Mouse (Mus musculus): Measurements from ENCODE around the gene Prpf6. TPM values are rescaled to one million over a fixed set of nuclear protein-coding genes. Genes with fewer than 3 reads are reported as not detected.

Prpf6 gene
- polyA plus RNA-seq, 1 experiment from 2014 or later: 59.9 TPM

GRCm38 (mm10) chr2:181632624-181633023 is 41.0 kb downstream of the Prpf6 start:
- Histone ChIP-seq H3K9ac (replicated peaks; ENCODE audit: low read length) (no peak overlapping the region), H3K4me2 (ENCODE audit: low read length) (no peak overlapping the region), H3K4me1 (ENCODE audit: control insufficient read depth, insufficient read depth, low read length) (no peaks in the 10 kb centered on the region), H3K36me3 (ENCODE audit: control insufficient read depth, insufficient read depth, low read length) (peaks cover 77% of the 10 kb centered on the region), H3K9me3 (ENCODE audit: control insufficient read depth, low read length) (no peaks in the 10 kb centered on the region), H3K27ac (replicated peaks; ENCODE audit: low read depth, low read length) (no peak overlapping the region), H3K27me3 (ENCODE audit: control insufficient read depth, insufficient read depth, low read length) (no peaks in the 10 kb centered on the region), H3K4me3 (replicated peaks; ENCODE audit: low read depth, low read length) (no peak overlapping the region)
- DNase-seq (no peak), ATAC-seq (ENCODE audit: low FRiP score, low TSS enrichment) (no peak)
- WGBS: 96% methylated on average over 6 of the region's 6 CpGs

GRCm38 (mm10) chr2:181635865-181636264 is 44.2 kb downstream of the Prpf6 start:
- no peaks in the 10 kb centered on the region for H3K27me3 ChIP-seq (ENCODE audit: control insufficient read depth, insufficient read depth, low read length)
- peaks cover 87% of the 10 kb centered on the region for H3K36me3 ChIP-seq (ENCODE audit: control insufficient read depth, insufficient read depth, low read length)
- WGBS: 96% methylated on average over 3 of the region's 3 CpGs
- no peak overlapping the region for H3K9ac ChIP-seq (replicated peaks; ENCODE audit: low read length)
- H3K9me3 ChIP-seq (ENCODE audit: control insufficient read depth, low read length): no peaks in the 10 kb centered on the region
- no peak for DNase-seq
- H3K4me2 ChIP-seq (ENCODE audit: low read length): no peak overlapping the region
- H3K4me1 ChIP-seq (ENCODE audit: control insufficient read depth, insufficient read depth, low read length): no peaks in the 10 kb centered on the region
- ATAC-seq (ENCODE audit: low FRiP score, low TSS enrichment): no peak
- no peak overlapping the region for H3K27ac ChIP-seq (replicated peaks; ENCODE audit: low read depth, low read length)
- no peak overlapping the region for H3K4me3 ChIP-seq (replicated peaks; ENCODE audit: low read depth, low read length)

GRCm38 (mm10) chr2:181644361-181644760 is 52.7 kb downstream of the Prpf6 start:
- ATAC-seq (ENCODE audit: low FRiP score, low TSS enrichment) (no peak), DNase-seq (peak; percentile 67)
- Histone ChIP-seq H3K27me3 (ENCODE audit: control insufficient read depth, insufficient read depth, low read length) (no peaks in the 10 kb centered on the region), H3K27ac (replicated peaks; ENCODE audit: low read depth, low read length) (no peak overlapping the region), H3K4me3 (replicated peaks; ENCODE audit: low read depth, low read length) (no peak overlapping the region), H3K9me3 (ENCODE audit: control insufficient read depth, low read length) (no peaks in the 10 kb centered on the region), H3K9ac (replicated peaks; ENCODE audit: low read length) (no peak overlapping the region), H3K36me3 (ENCODE audit: control insufficient read depth, insufficient read depth, low read length) (peaks cover 93% of the 10 kb centered on the region), H3K4me2 (ENCODE audit: low read length) (no peak overlapping the region), H3K4me1 (ENCODE audit: control insufficient read depth, insufficient read depth, low read length) (no peaks in the 10 kb centered on the region)
- 97% methylated on average over 2 of the region's 2 CpGs for WGBS

- ATAC-seq (ENCODE audit: low FRiP score, low TSS enrichment): no peak
- Histone ChIP-seq H3K4me3 (replicated peaks; ENCODE audit: low read depth, low read length) (no peak overlapping the region), H3K4me2 (ENCODE audit: low read length) (no peak overlapping the region)
These were observed 54.0 kb downstream of the Prpf6 start for GRCm38 (mm10) chr2:181645666-181646065.

GRCm38 (mm10) chr2:181646626-181647472 is 55.2 kb downstream of the Prpf6 start:
- H3K9ac ChIP-seq (replicated peaks; ENCODE audit: low read length): no peak overlapping the region
- no peaks in the 10 kb centered on the region for H3K27me3 ChIP-seq (ENCODE audit: control insufficient read depth, insufficient read depth, low read length)
- ATAC-seq (ENCODE audit: low FRiP score, low TSS enrichment) (no peak), DNase-seq (no peak)
- no peaks in the 10 kb centered on the region for H3K4me1 ChIP-seq (ENCODE audit: control insufficient read depth, insufficient read depth, low read length)
- H3K27ac ChIP-seq (replicated peaks; ENCODE audit: low read depth, low read length): no peak overlapping the region
- no peaks in the 10 kb centered on the region for H3K9me3 ChIP-seq (ENCODE audit: control insufficient read depth, low read length)
- H3K4me3 ChIP-seq (replicated peaks; ENCODE audit: low read depth, low read length): no peak overlapping the region
- WGBS: 96% methylated on average over 6 of the region's 6 CpGs
- peaks cover 89% of the 10 kb centered on the region for H3K36me3 ChIP-seq (ENCODE audit: control insufficient read depth, insufficient read depth, low read length)
- no peak overlapping the region for H3K4me2 ChIP-seq (ENCODE audit: low read length)

More at GRCm38 (mm10) chr2:181645666-181646065, 54.0 kb downstream of the Prpf6 start:
- WGBS: 96% methylated on average over 3 of the region's 3 CpGs
- no peak overlapping the region for H3K27ac ChIP-seq (replicated peaks; ENCODE audit: low read depth, low read length)
- H3K27me3 ChIP-seq (ENCODE audit: control insufficient read depth, insufficient read depth, low read length): no peaks in the 10 kb centered on the region
- DNase-seq: no peak
- H3K36me3 ChIP-seq (ENCODE audit: control insufficient read depth, insufficient read depth, low read length): peaks cover 93% of the 10 kb centered on the region
- no peaks in the 10 kb centered on the region for H3K9me3 ChIP-seq (ENCODE audit: control insufficient read depth, low read length)
- H3K9ac ChIP-seq (replicated peaks; ENCODE audit: low read length): no peak overlapping the region
- no peaks in the 10 kb centered on the region for H3K4me1 ChIP-seq (ENCODE audit: control insufficient read depth, insufficient read depth, low read length)

GRCm38 (mm10) chr2:181648926-181649325 is 57.3 kb downstream of the Prpf6 start:
- H3K9ac ChIP-seq (replicated peaks; ENCODE audit: low read length): no peak overlapping the region
- peaks cover 90% of the 10 kb centered on the region for H3K36me3 ChIP-seq (ENCODE audit: control insufficient read depth, insufficient read depth, low read length)
- no peak overlapping the region for H3K4me2 ChIP-seq (ENCODE audit: low read length)
- ATAC-seq (ENCODE audit: low FRiP score, low TSS enrichment): no peak
- no peaks in the 10 kb centered on the region for H3K4me1 ChIP-seq (ENCODE audit: control insufficient read depth, insufficient read depth, low read length)
- H3K9me3 ChIP-seq (ENCODE audit: control insufficient read depth, low read length): no peaks in the 10 kb centered on the region
- H3K27me3 ChIP-seq (ENCODE audit: control insufficient read depth, insufficient read depth, low read length): no peaks in the 10 kb centered on the region
- DNase-seq: no peak
- H3K27ac ChIP-seq (replicated peaks; ENCODE audit: low read depth, low read length): no peak overlapping the region
- H3K4me3 ChIP-seq (replicated peaks; ENCODE audit: low read depth, low read length): no peak overlapping the region
- WGBS: 89% methylated on average over 10 of the region's 10 CpGs

GRCm38 (mm10) chr2:181653065-181653464 is 61.4 kb downstream of the Prpf6 start:
- no peak overlapping the region for H3K4me3 ChIP-seq (replicated peaks; ENCODE audit: low read depth, low read length)
- H3K36me3 ChIP-seq (ENCODE audit: control insufficient read depth, insufficient read depth, low read length): peaks cover 87% of the 10 kb centered on the region
- DNase-seq (no peak), ATAC-seq (ENCODE audit: low FRiP score, low TSS enrichment) (no peak)
- H3K9ac ChIP-seq (replicated peaks; ENCODE audit: low read length): no peak overlapping the region
- no peaks in the 10 kb centered on the region for H3K27me3 ChIP-seq (ENCODE audit: control insufficient read depth, insufficient read depth, low read length)
- no peaks in the 10 kb centered on the region for H3K9me3 ChIP-seq (ENCODE audit: control insufficient read depth, low read length)
- H3K27ac ChIP-seq (replicated peaks; ENCODE audit: low read depth, low read length): no peak overlapping the region
- no peak overlapping the region for H3K4me2 ChIP-seq (ENCODE audit: low read length)
- H3K4me1 ChIP-seq (ENCODE audit: control insufficient read depth, insufficient read depth, low read length): no peaks in the 10 kb centered on the region

- H3K36me3 ChIP-seq (ENCODE audit: control insufficient read depth, insufficient read depth, low read length): peaks cover 83% of the 10 kb centered on the region
These were observed 61.9 kb downstream of the Prpf6 start for GRCm38 (mm10) chr2:181653523-181653922.

GRCm38 (mm10) chr2:181656734-181657133 is 65.1 kb downstream of the Prpf6 start, which contains the start of gene Gm29797:
Gene Gm29797, plus strand, starts transcription at chr2:181657034.
- Histone ChIP-seq H3K27ac (replicated peaks; ENCODE audit: low read depth, low read length) (no peak within 1 kb of the TSS), H3K4me3 (replicated peaks; ENCODE audit: low read depth, low read length) (no peak within 1 kb of the TSS), H3K9ac (replicated peaks; ENCODE audit: low read length) (no peak within 1 kb of the TSS), H3K36me3 (ENCODE audit: control insufficient read depth, insufficient read depth, low read length) (peaks cover 55% of the 10 kb centered on the region), H3K4me2 (ENCODE audit: low read length) (no peak within 1 kb of the TSS), H3K9me3 (ENCODE audit: control insufficient read depth, low read length) (no peaks in the 10 kb centered on the region), H3K27me3 (ENCODE audit: control insufficient read depth, insufficient read depth, low read length) (no peaks in the 10 kb centered on the region), H3K4me1 (ENCODE audit: control insufficient read depth, insufficient read depth, low read length) (no peaks in the 10 kb centered on the region)
- DNase-seq: no peak
- no peak for ATAC-seq (ENCODE audit: low FRiP score, low TSS enrichment)
- WGBS: 82% methylated on average over 3 of the region's 3 CpGs

More at GRCm38 (mm10) chr2:181653523-181653922, 61.9 kb downstream of the Prpf6 start:
- no peaks in the 10 kb centered on the region for H3K27me3 ChIP-seq (ENCODE audit: control insufficient read depth, insufficient read depth, low read length)
- no peaks in the 10 kb centered on the region for H3K4me1 ChIP-seq (ENCODE audit: control insufficient read depth, insufficient read depth, low read length)
- H3K4me3 ChIP-seq (replicated peaks; ENCODE audit: low read depth, low read length): no peak overlapping the region
- H3K27ac ChIP-seq (replicated peaks; ENCODE audit: low read depth, low read length): no peak overlapping the region
- H3K9ac ChIP-seq (replicated peaks; ENCODE audit: low read length): no peak overlapping the region
- 100% methylated on average over 1 of the region's 1 CpGs for WGBS
- no peak for ATAC-seq (ENCODE audit: low FRiP score, low TSS enrichment)
- H3K4me2 ChIP-seq (ENCODE audit: low read length): no peak overlapping the region
- H3K9me3 ChIP-seq (ENCODE audit: control insufficient read depth, low read length): no peaks in the 10 kb centered on the region
- no peak for DNase-seq
